Mouse (Mus musculus): ENCODE measurements around the gene Serpinb1a.

DNA sequence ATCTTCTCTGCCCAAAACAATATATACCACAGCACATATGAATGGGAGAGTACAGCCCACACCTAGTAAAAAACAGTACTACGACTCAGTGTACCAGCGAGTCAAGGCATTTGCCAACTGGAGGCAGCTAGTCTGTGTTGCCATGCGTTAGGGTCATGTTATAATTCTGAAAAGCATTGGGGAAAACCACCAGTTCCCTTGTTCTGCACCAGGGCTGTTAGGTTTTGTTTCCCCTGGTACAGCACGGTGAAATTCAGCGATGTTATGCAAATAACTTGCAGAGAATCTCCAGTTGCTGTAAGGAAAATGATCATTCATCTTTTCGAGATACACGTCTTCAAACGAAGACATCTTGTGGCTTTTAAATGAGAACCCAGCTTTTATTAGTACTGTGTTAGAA is 25.4 kb downstream of the Serpinb1a start:
- TF ChIP-seq TAL1 (IDR thresholded peaks at IDR 0.05; ENCODE audit: low read length), result no peak
- no peak for TF ChIP-seq GATA1 (IDR thresholded peaks at IDR 0.05; ENCODE audit: low read length)
